Mouse (Mus musculus): ENCODE data around the gene Akirin2. TPM values are rescaled to one million over a fixed set of nuclear protein-coding genes. Genes with fewer than 3 reads are reported as not detected.

The Akirin2 gene
- polyA plus RNA-seq (2016; fragmentation: Nextera tagmentation; extraction: Ambion mirVana), result 122 and 139 TPM in 2 replicates

- Histone ChIP-seq H3K36me3 (no peaks in the 10 kb centered on the region), H3K4me3 (peak within 1 kb of the TSS; percentile 99), H3K9me3 (no peaks in the 10 kb centered on the region), H3K27me3 (no peaks in the 10 kb centered on the region), H3K27ac (replicated peaks) (peak within 1 kb of the TSS; percentile 95), H3K4me2 (replicated peaks) (peak within 1 kb of the TSS; percentile 77), H3K4me1 (peaks cover 24% of the 10 kb centered on the region), H3K9ac (replicated peaks) (peak within 1 kb of the TSS; percentile 99)
- ATAC-seq (ENCODE audit: low FRiP score, low read depth), result no peak; the same call in 1 of the 2 replicates
- WGBS, result under 1% methylated on average over 45 of the region's 53 CpGs
These were observed at the start of gene Akirin2 for GRCm38 (mm10) chr4:34550748-34551097. TSS of gene Akirin2 (plus strand) at chr4:34550937.

- H3K27me3 ChIP-seq, result no peaks in the 10 kb centered on the region
- H3K36me3 ChIP-seq, result no peaks in the 10 kb centered on the region
- no peak overlapping the region for H3K4me3 ChIP-seq
- no peak for ATAC-seq (ENCODE audit: low FRiP score, low read depth)
- no peaks in the 10 kb centered on the region for H3K4me1 ChIP-seq
- 0 out of 2 replicates have a peak, but pooled peaks cover 7% of the 10 kb centered on the region for H3K9me3 ChIP-seq
- H3K27ac ChIP-seq (replicated peaks), result no peak overlapping the region
- no peak overlapping the region for H3K9ac ChIP-seq (replicated peaks)
- 88% methylated on average over 3 of the region's 3 CpGs for WGBS
- H3K4me2 ChIP-seq (replicated peaks), result no peak overlapping the region
These were observed 40.4 kb upstream of the Akirin2 start for GRCm38 (mm10) chr4:34510305-34510704.

- ATAC-seq (ENCODE audit: low FRiP score, low read depth), result no peak
- no peaks in the 10 kb centered on the region for H3K9me3 ChIP-seq
- H3K4me3 ChIP-seq, result no peak overlapping the region
- H3K36me3 ChIP-seq, result no peaks in the 10 kb centered on the region
- H3K27me3 ChIP-seq, result no peaks in the 10 kb centered on the region
- H3K4me2 ChIP-seq (replicated peaks), result no peak overlapping the region
- H3K4me1 ChIP-seq, result no peaks in the 10 kb centered on the region
- no peak overlapping the region for H3K27ac ChIP-seq (replicated peaks)
- 82% methylated on average over 3 of the region's 3 CpGs for WGBS
- H3K9ac ChIP-seq (replicated peaks), result no peak overlapping the region
These were observed 27.9 kb upstream of the Akirin2 start for GRCm38 (mm10) chr4:34522846-34523245.

- no peaks in the 10 kb centered on the region for H3K36me3 ChIP-seq
- H3K9me3 ChIP-seq, result no peaks in the 10 kb centered on the region
- H3K4me2 ChIP-seq (replicated peaks), result no peak overlapping the region
- H3K27ac ChIP-seq (replicated peaks), result no peak overlapping the region
- 90% methylated on average over 4 of the region's 4 CpGs for WGBS
- ATAC-seq (ENCODE audit: low FRiP score, low read depth), result no peak
- no peak overlapping the region for H3K9ac ChIP-seq (replicated peaks)
- H3K4me3 ChIP-seq, result no peak overlapping the region
- no peaks in the 10 kb centered on the region for H3K27me3 ChIP-seq
- no peaks in the 10 kb centered on the region for H3K4me1 ChIP-seq
These were observed 27.2 kb upstream of the Akirin2 start for GRCm38 (mm10) chr4:34523586-34523985.

- Histone ChIP-seq H3K27me3 (no peaks in the 10 kb centered on the region), H3K4me1 (no peaks in the 10 kb centered on the region), H3K9ac (replicated peaks) (no peak overlapping the region), H3K27ac (replicated peaks) (no peak overlapping the region), H3K36me3 (no peaks in the 10 kb centered on the region), H3K4me2 (replicated peaks) (no peak overlapping the region), H3K9me3 (no peaks in the 10 kb centered on the region), H3K4me3 (no peak overlapping the region)
- ATAC-seq (ENCODE audit: low FRiP score, low read depth), result no peak
- WGBS, result 85% methylated on average over 3 of the region's 3 CpGs
These were observed 24.0 kb upstream of the Akirin2 start for GRCm38 (mm10) chr4:34526771-34527170.

- no peak for ATAC-seq (ENCODE audit: low FRiP score, low read depth)
- Histone ChIP-seq H3K4me3 (no peak overlapping the region), H3K9me3 (no peaks in the 10 kb centered on the region), H3K4me1 (no peaks in the 10 kb centered on the region), H3K36me3 (no peaks in the 10 kb centered on the region), H3K27me3 (no peaks in the 10 kb centered on the region), H3K27ac (replicated peaks) (no peak overlapping the region), H3K9ac (replicated peaks) (no peak overlapping the region), H3K4me2 (replicated peaks) (no peak overlapping the region)
- WGBS, result 92% methylated on average over 1 of the region's 1 CpGs
These were observed 22.2 kb upstream of the Akirin2 start for GRCm38 (mm10) chr4:34528430-34529100.

- Histone ChIP-seq H3K27me3 (no peaks in the 10 kb centered on the region), H3K27ac (replicated peaks) (no peak overlapping the region), H3K36me3 (no peaks in the 10 kb centered on the region), H3K9ac (replicated peaks) (no peak overlapping the region), H3K4me2 (replicated peaks) (no peak overlapping the region), H3K4me1 (no peaks in the 10 kb centered on the region), H3K4me3 (no peak overlapping the region), H3K9me3 (no peaks in the 10 kb centered on the region)
- WGBS, result 74% methylated on average over 4 of the region's 4 CpGs
- no peak for ATAC-seq (ENCODE audit: low FRiP score, low read depth)
These were observed 21.4 kb upstream of the Akirin2 start for GRCm38 (mm10) chr4:34529379-34529778.

- 79% methylated on average over 6 of the region's 6 CpGs for WGBS
These were observed 20.8 kb upstream of the Akirin2 start for GRCm38 (mm10) chr4:34529941-34530340.

GRCm38 (mm10) chr4:34549981-34550747 lies 573 bp upstream of the Akirin2 start:
- Histone ChIP-seq H3K4me3 (peak overlapping the region; percentile 99), H3K27me3 (no peaks in the 10 kb centered on the region), H3K27ac (replicated peaks) (peak overlapping the region; percentile 95), H3K9ac (replicated peaks) (peak overlapping the region; percentile 99), H3K36me3 (no peaks in the 10 kb centered on the region), H3K4me2 (replicated peaks) (peak overlapping the region; percentile 77), H3K4me1 (peaks cover 19% of the 10 kb centered on the region), H3K9me3 (no peaks in the 10 kb centered on the region)
- 2% methylated on average over 38 of the region's 38 CpGs for WGBS
- peak; percentile 92 for ATAC-seq (ENCODE audit: low FRiP score, low read depth)

More at GRCm38 (mm10) chr4:34529941-34530340, 20.8 kb upstream of the Akirin2 start:
- Histone ChIP-seq H3K4me2 (replicated peaks) (no peak overlapping the region), H3K4me3 (no peak overlapping the region), H3K9ac (replicated peaks) (no peak overlapping the region), H3K27me3 (no peaks in the 10 kb centered on the region), H3K4me1 (no peaks in the 10 kb centered on the region), H3K9me3 (no peaks in the 10 kb centered on the region), H3K36me3 (no peaks in the 10 kb centered on the region), H3K27ac (replicated peaks) (no peak overlapping the region)
- ATAC-seq (ENCODE audit: low FRiP score, low read depth), result no peak

- Histone ChIP-seq H3K4me2 (replicated peaks) (peak overlapping the region; percentile 77), H3K36me3 (no peaks in the 10 kb centered on the region), H3K9me3 (no peaks in the 10 kb centered on the region), H3K27me3 (no peaks in the 10 kb centered on the region), H3K27ac (replicated peaks) (peak overlapping the region; percentile 95), H3K4me3 (peak overlapping the region; percentile 99), H3K4me1 (peaks cover 27% of the 10 kb centered on the region), H3K9ac (replicated peaks) (peak overlapping the region; percentile 99)
- WGBS, result under 1% methylated on average over 46 of the region's 50 CpGs
- peak; percentile 70 for ATAC-seq (ENCODE audit: low FRiP score, low read depth)
These were observed 517 bp downstream of the Akirin2 start for GRCm38 (mm10) chr4:34551098-34551809.

GRCm38 (mm10) chr4:34551966-34552365 lies 1.2 kb downstream of the Akirin2 start:
- no peaks in the 10 kb centered on the region for H3K36me3 ChIP-seq
- peak overlapping the region; percentile 77 for H3K4me2 ChIP-seq (replicated peaks)
- no peaks in the 10 kb centered on the region for H3K9me3 ChIP-seq
- H3K4me1 ChIP-seq, result peaks cover 31% of the 10 kb centered on the region
- ATAC-seq (ENCODE audit: low FRiP score, low read depth), result no peak
- peak overlapping the region; percentile 99 for H3K4me3 ChIP-seq
- 26% methylated on average over 3 of the region's 3 CpGs for WGBS
- no peak overlapping the region for H3K27ac ChIP-seq (replicated peaks)
- H3K9ac ChIP-seq (replicated peaks), result peak overlapping the region; percentile 99
- no peaks in the 10 kb centered on the region for H3K27me3 ChIP-seq

GRCm38 (mm10) chr4:34554596-34554995 lies 3.9 kb downstream of the Akirin2 start:
- Histone ChIP-seq H3K9me3 (no peaks in the 10 kb centered on the region), H3K27me3 (no peaks in the 10 kb centered on the region), H3K4me1 (peaks cover 34% of the 10 kb centered on the region), H3K36me3 (no peaks in the 10 kb centered on the region), H3K4me3 (no peak overlapping the region), H3K27ac (replicated peaks) (no peak overlapping the region), H3K9ac (replicated peaks) (no peak overlapping the region), H3K4me2 (replicated peaks) (no peak overlapping the region)
- 38% methylated on average over 1 of the region's 1 CpGs for WGBS
- ATAC-seq (ENCODE audit: low FRiP score, low read depth), result no peak

Data from midbrain, embryonic 12.5 days (tissue).